Mouse (Mus musculus) intestine, postnatal 0 days (tissue): ENCODE data around the gene Cers1. TPM values are rescaled to one million over a fixed set of nuclear protein-coding genes. Genes with fewer than 3 reads are reported as not detected.

Experiments used
- ATAC-seq: fragments of 200-750 bp; cut with Nextera tagmentation; 2 replicates; pipeline ENCODE4 v1.8.0; 2017; ENCODE audit warnings: mild to moderate bottlenecking, moderate TSS enrichment, moderate library complexity
- H3K27ac ChIP-seq: fragments of 300-500 bp; sonication (generic); 2 replicates; pipeline ENCODE4 v1.5.1; 2014; ENCODE audit warnings: mild to moderate bottlenecking, low read depth, low read length, moderate library complexity
- H3K27me3 ChIP-seq: fragments of 300-500 bp; sonication (generic); replicated peaks from 2 replicates; pipeline ENCODE4 v1.6.1; 2014; ENCODE audit warnings: low read length, mixed read lengths; ENCODE audit not compliant: control insufficient read depth, insufficient read depth
- H3K36me3 ChIP-seq: fragments of 300-500 bp; sonication (generic); 2 replicates; pipeline ENCODE4 v1.6.1; 2014; ENCODE audit warnings: mild to moderate bottlenecking, moderate library complexity; ENCODE audit not compliant: control insufficient read depth, insufficient read depth
- H3K4me1 ChIP-seq: fragments of 300-500 bp; sonication (generic); replicated peaks from 2 replicates; pipeline ENCODE4 v1.6.1; 2014; ENCODE audit warnings: antibody characterized with exemption, low read length, mixed read lengths; ENCODE audit not compliant: control insufficient read depth, insufficient read depth
- H3K4me2 ChIP-seq: fragments of 300-500 bp; sonication (generic); replicated peaks from 2 replicates; pipeline ENCODE4 v1.6.1; 2014; ENCODE audit warnings: low read depth, mild to moderate bottlenecking, moderate library complexity
- H3K4me3 ChIP-seq: fragments of 300-500 bp; sonication (generic); 2 replicates; pipeline ENCODE4 v1.5.1; 2014; ENCODE audit warnings: low read depth, low read length
- H3K9ac ChIP-seq: fragments of 300-500 bp; sonication (generic); 2 replicates; pipeline ENCODE4 v1.6.1; 2014; ENCODE audit warnings: mild to moderate bottlenecking, low read depth, low read length
- H3K9me3 ChIP-seq: fragments of 300-500 bp; sonication (generic); 2 replicates; pipeline ENCODE4 v1.6.1; 2016; ENCODE audit warnings: mixed run types; ENCODE audit not compliant: control insufficient read depth
- CTCF ChIP-seq: sonication (generic); IDR thresholded peaks from 2 replicates; pipeline ENCODE4 v1.5.1; 2016; ENCODE audit warnings: low read depth, mild to moderate bottlenecking, control low read depth, antibody characterized with exemption, moderate library complexity
- WGBS: fragments of 180-500 bp; shearing (Covaris S2); extraction: QIAGEN DNeasy Blood & Tissue Kit; methylation state at CpG from one replicate; pipeline ENCODE4 v1.1.7; 2014; 5-methylcytosine and 5-hydroxymethylcytosine counted together
- polyA plus RNA-seq: library from polyadenylated mRNA; unstranded; fragments of >200 nt; fragmentation: Nextera tagmentation; extraction: Ambion mirVana; gene quantifications from 2 replicates; pipeline ENCODE4 v1.2.1, GENCODE M21; 2015

The Cers1 gene
- 1.3 and 1.7 TPM in 2 replicates for polyA plus RNA-seq

DNA sequence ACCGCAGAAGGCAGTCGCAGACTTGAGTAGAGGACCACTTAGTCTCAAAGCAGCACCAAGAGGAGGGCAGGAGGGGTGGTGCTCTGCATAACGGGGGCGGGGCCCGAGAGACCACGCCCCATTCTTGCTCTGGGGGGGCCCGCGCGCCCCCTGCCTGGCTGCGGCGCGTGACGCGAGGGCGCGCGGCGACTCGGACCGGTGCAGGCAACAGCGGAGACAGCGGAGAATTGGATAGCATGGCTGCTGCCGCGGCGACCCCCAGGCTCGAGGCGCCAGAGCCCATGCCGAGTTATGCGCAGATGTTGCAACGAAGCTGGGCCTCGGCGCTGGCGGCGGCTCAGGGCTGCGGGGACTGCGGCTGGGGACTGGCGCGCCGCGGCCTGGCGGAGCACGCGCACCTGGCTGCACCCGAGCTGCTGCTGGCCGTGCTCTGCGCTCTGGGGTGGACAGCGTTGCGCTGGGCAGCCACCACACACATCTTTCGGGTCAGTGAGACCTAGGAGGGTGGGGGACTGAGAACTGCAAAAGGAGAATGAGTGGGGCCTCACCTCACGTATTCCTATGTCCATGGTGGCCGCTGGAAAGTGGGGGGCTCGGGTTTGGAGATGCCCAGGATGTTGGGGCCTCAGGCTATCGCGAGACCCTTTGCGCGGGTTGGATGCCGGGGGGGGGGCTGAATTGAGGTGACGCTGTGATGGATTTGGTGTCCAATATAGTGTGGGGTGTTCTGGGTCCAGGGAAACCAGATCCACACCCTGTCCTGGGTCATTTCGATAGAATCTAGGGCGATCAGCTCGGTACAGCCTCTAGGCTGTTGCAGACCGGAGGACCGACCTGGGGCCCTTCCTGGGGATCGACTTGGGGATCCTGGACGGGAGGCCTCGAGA is at the start of gene Cers1:
TSS of gene Cers1 (plus strand) at position 152 of the 887 bp plus-strand sequence.
- ATAC-seq, result peak; percentile 12; the same call in 1 of the 2 replicates
- Histone ChIP-seq H3K36me3 (peaks cover 24% of the 10 kb centered on the region), H3K4me2 (peak within 1 kb of the TSS; percentile 89), H3K27ac (no peak within 1 kb of the TSS), H3K9me3 (no peaks in the 10 kb centered on the region), H3K4me1 (0 out of 2 replicates have a peak, but pooled peaks cover 4% of the 10 kb centered on the region), H3K4me3 (peak within 1 kb of the TSS; percentile 55), H3K27me3 (0 out of 2 replicates have a peak, but pooled peaks cover 3% of the 10 kb centered on the region), H3K9ac (0 out of 2 replicates have a peak within 1 kb of the TSS, but pooled peaks have one; percentile 23)
- 3% methylated on average over 66 of the region's 66 CpGs for WGBS
- peak; percentile 15; the same call in 1 of the 2 replicates for TF ChIP-seq CTCF

GRCm38 (mm10) chr8:70267674-70268073 is 47.9 kb upstream of the Cers1 start:
- WGBS, result 70% methylated on average over 3 of the region's 3 CpGs
- ATAC-seq, result no peak
- Histone ChIP-seq H3K9me3 (no peaks in the 10 kb centered on the region), H3K27ac (no peak overlapping the region), H3K4me2 (no peak overlapping the region), H3K4me3 (no peak overlapping the region), H3K27me3 (no peaks in the 10 kb centered on the region), H3K9ac (no peak overlapping the region), H3K36me3 (peaks cover 21% of the 10 kb centered on the region; the same call in 1 of the 2 replicates), H3K4me1 (peaks cover 2% of the 10 kb centered on the region; the same call in 1 of the 2 replicates)
- no peak for TF ChIP-seq CTCF

- Histone ChIP-seq H3K36me3 (peaks cover 15% of the 10 kb centered on the region; the same call in 1 of the 2 replicates), H3K9ac (no peak overlapping the region), H3K4me3 (no peak overlapping the region), H3K9me3 (no peaks in the 10 kb centered on the region), H3K4me2 (no peak overlapping the region), H3K27ac (no peak overlapping the region; the same call in 1 of the 2 replicates), H3K27me3 (no peaks in the 10 kb centered on the region), H3K4me1 (peaks cover 2% of the 10 kb centered on the region; the same call in 1 of the 2 replicates)
- TF ChIP-seq CTCF, result no peak
- 59% methylated on average over 5 of the region's 5 CpGs for WGBS
- no peak for ATAC-seq
These were observed 47.3 kb upstream of the Cers1 start for GRCm38 (mm10) chr8:70268311-70268710.

DNA sequence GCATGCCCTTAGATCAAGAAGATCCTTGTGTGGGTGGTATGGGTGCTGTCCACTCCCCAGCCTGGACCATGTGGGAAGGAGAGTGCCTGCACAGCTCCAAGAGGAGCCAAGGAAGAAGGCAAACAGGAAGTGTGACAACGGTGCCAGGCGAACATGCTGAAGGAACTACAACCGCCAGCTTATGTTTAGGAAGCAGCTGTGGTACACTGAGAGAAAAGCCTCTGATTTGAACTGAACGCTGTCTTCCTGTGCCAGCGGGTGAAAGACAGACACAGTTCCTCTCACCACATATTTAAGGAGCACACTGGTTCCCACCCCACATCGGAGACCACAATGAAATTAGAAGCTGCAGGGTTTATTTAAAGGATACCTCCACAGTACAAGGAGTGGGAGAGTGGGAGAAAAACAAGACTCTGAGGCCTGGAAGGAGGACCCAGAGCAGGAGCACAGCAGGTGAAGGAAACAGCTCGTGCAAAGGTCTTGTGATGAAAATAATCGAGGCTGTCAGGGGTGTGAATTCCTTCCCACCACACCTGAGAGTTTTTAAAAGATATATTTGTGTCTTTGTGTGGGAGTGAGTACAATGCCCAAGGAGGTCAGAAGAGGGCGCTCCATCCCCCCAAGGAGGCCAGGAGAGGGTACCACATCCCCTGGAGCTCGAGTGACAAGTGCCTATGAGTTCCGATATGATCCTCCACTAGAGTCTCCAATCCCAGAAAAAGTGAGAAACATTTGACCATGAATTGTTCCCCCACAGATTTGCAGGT is 46.6 kb upstream of the Cers1 start:
- 47% methylated on average over 11 of the region's 11 CpGs for WGBS
- peaks cover 8% of the 10 kb centered on the region; the same call in 1 of the 2 replicates for H3K36me3 ChIP-seq
- no peak overlapping the region for H3K4me2 ChIP-seq
- ATAC-seq, result no peak
- H3K4me3 ChIP-seq, result no peak overlapping the region
- H3K27ac ChIP-seq, result no peak overlapping the region; the same call in 1 of the 2 replicates
- peaks cover 2% of the 10 kb centered on the region; the same call in 1 of the 2 replicates for H3K4me1 ChIP-seq
- no peaks in the 10 kb centered on the region for H3K9me3 ChIP-seq
- peak; percentile 62 for TF ChIP-seq CTCF
- H3K9ac ChIP-seq, result no peak overlapping the region
- no peaks in the 10 kb centered on the region for H3K27me3 ChIP-seq

DNA sequence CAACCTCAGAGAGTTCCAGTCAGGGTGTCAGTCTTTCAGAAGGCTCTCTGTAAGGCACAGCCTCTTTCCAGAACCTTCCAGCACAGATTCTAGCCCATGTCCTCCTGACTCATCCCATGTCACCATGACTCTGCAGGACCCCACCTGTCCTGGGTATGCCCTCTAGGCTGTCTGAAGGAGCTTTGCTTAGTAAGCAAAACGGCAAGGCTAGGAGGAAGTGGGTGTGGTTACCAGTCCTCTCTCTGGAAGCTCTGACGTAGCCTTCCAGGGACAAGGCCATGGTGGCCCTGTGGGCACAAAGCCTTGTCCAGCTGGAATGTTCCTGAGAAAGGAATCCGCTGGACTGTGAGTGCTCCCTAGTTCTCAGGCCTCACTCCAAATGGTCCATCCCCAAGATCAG is 42.6 kb upstream of the Cers1 start:
- Histone ChIP-seq H3K4me3 (no peak overlapping the region), H3K9me3 (no peaks in the 10 kb centered on the region), H3K4me2 (no peak overlapping the region), H3K27ac (no peak overlapping the region), H3K27me3 (no peaks in the 10 kb centered on the region), H3K4me1 (peaks cover 2% of the 10 kb centered on the region; the same call in 1 of the 2 replicates), H3K9ac (no peak overlapping the region), H3K36me3 (no peaks in the 10 kb centered on the region)
- WGBS, result 45% methylated on average over 3 of the region's 3 CpGs
- ATAC-seq, result peak; percentile 66
- no peak for TF ChIP-seq CTCF

DNA sequence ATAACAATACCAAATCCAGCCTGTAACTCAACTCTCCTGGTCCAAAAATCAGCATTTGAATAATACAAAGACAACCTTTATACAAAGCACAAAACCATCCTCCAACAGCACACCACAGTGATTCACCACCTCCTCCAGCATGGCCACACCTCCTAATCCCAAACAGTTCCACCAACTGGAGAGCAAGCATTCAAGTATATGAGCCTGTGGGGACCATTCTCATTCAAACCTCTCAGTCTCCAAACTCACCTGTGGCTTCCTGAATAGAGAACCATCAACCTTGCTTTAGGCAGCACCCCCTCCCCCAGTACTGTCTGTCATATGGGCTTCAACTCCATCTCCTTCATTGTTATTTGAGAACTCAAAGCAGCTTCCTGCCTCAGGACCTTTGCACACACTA is 41.2 kb upstream of the Cers1 start:
- Histone ChIP-seq H3K27ac (no peak overlapping the region), H3K27me3 (no peaks in the 10 kb centered on the region), H3K36me3 (no peaks in the 10 kb centered on the region), H3K4me1 (no peaks in the 10 kb centered on the region; the same call in 1 of the 2 replicates), H3K4me3 (no peak overlapping the region), H3K9ac (no peak overlapping the region), H3K9me3 (no peaks in the 10 kb centered on the region), H3K4me2 (no peak overlapping the region)
- ATAC-seq, result no peak
- TF ChIP-seq CTCF, result no peak
